Mouse (Mus musculus) lung, postnatal 0 days (tissue): ENCODE data around the gene Itsn2. TPM values are rescaled to one million over a fixed set of nuclear protein-coding genes. Genes with fewer than 3 reads are reported as not detected.
"Not testable (repeated sequence)": the region's sequence is repeated elsewhere in the genome, so short reads cannot be mapped to it uniquely, and the experiment has no call there.

ENCODE experiments used
- ATAC-seq: fragments of 200-750 bp; cut with Nextera tagmentation; 2 replicates; pipeline ENCODE4 v1.8.0; 2017; ENCODE audit warnings: moderate library complexity
- DNase-seq: peaks from one replicate; pipeline ENCODE4 v3.0.0-alpha.2; 2016; ENCODE audit warnings: low spot score
- H3K27ac ChIP-seq: fragments of 300-500 bp; sonication (generic); 2 replicates; pipeline ENCODE4 v1.5.1; 2014; ENCODE audit warnings: antibody characterized with exemption, mild to moderate bottlenecking, low read length, mixed read lengths
- H3K27me3 ChIP-seq: fragments of 300-500 bp; sonication (generic); replicated peaks from 2 replicates; pipeline ENCODE4 v1.6.1; 2014; ENCODE audit warnings: low read length, mixed read lengths; ENCODE audit not compliant: insufficient read depth
- H3K36me3 ChIP-seq: fragments of 300-500 bp; sonication (generic); 2 replicates; pipeline ENCODE4 v1.6.1; 2014; ENCODE audit warnings: low read length, mixed read lengths; ENCODE audit not compliant: insufficient read depth
- H3K4me1 ChIP-seq: fragments of 300-500 bp; sonication (generic); 2 replicates; pipeline ENCODE4 v1.6.1; 2014; ENCODE audit warnings: antibody characterized with exemption, low read depth, low read length, mixed read lengths; ENCODE audit not compliant: insufficient read depth
- H3K4me2 ChIP-seq: fragments of 300-500 bp; sonication (generic); replicated peaks from 2 replicates; pipeline ENCODE4 v1.6.1; 2014; ENCODE audit warnings: low read depth, mild to moderate bottlenecking, low read length, moderate library complexity, mixed read lengths
- H3K4me3 ChIP-seq: fragments of 300-500 bp; sonication (generic); 2 replicates; pipeline ENCODE4 v1.5.1; 2014; ENCODE audit warnings: low read depth, low read length
- H3K9ac ChIP-seq: fragments of 300-500 bp; sonication (generic); replicated peaks from 2 replicates; pipeline ENCODE4 v1.6.1; 2014; ENCODE audit warnings: low read depth, mild to moderate bottlenecking
- H3K9me3 ChIP-seq: fragments of 300-500 bp; sonication (generic); 2 replicates; pipeline ENCODE4 v1.6.1; 2016; ENCODE audit warnings: low read length, mixed read lengths
- CTCF ChIP-seq: IDR thresholded peaks from 2 replicates; pipeline ENCODE4 v1.5.1; 2016; ENCODE audit warnings: antibody characterized with exemption, mild to moderate bottlenecking
- EP300 ChIP-seq: IDR thresholded peaks from 2 replicates; pipeline ENCODE4 v1.6.1; 2016; ENCODE audit warnings: antibody characterized with exemption, mild to moderate bottlenecking, control low read depth
- WGBS: fragments of 180-500 bp; shearing (Covaris S2); extraction: QIAGEN DNeasy Blood & Tissue Kit; methylation state at CpG from one replicate; pipeline ENCODE4 v1.1.7; 2014; 5-methylcytosine and 5-hydroxymethylcytosine counted together
- polyA plus RNA-seq: library from polyadenylated mRNA; unstranded; fragments of >200 nt; fragmentation: Nextera tagmentation; extraction: Ambion mirVana; gene quantifications from 2 replicates; pipeline ENCODE4 v1.2.1, GENCODE M21; 2015

Itsn2 gene
- polyA plus RNA-seq, 1 experiment from 2014 or later = 37.1 TPM

GRCm38 (mm10) chr12:4731629-4732028 lies 139.2 kb downstream of the Itsn2 start:
- ATAC-seq (no peak), DNase-seq (peak; percentile 13)
- 47% methylated on average over 4 of the region's 4 CpGs for WGBS

GRCm38 (mm10) chr12:4732332-4732731 lies 139.9 kb downstream of the Itsn2 start:
- no peaks in the 10 kb centered on the region for H3K27me3 ChIP-seq
- no peak overlapping the region for H3K4me3 ChIP-seq
- no peak for ATAC-seq
- TF ChIP-seq EP300 (no peak), CTCF (no peak)
- H3K9me3 ChIP-seq = no peaks in the 10 kb centered on the region
- DNase-seq = no peak
- no peaks in the 10 kb centered on the region for H3K4me1 ChIP-seq
- H3K4me2 ChIP-seq = no peak overlapping the region
- 45% methylated on average over 4 of the region's 4 CpGs for WGBS
- no peak overlapping the region for H3K9ac ChIP-seq
- H3K27ac ChIP-seq = no peak overlapping the region
- no peaks in the 10 kb centered on the region for H3K36me3 ChIP-seq

More at GRCm38 (mm10) chr12:4731629-4732028, 139.2 kb downstream of the Itsn2 start:
- Histone ChIP-seq H3K4me3 (no peak overlapping the region), H3K27ac (no peak overlapping the region), H3K27me3 (no peaks in the 10 kb centered on the region), H3K36me3 (no peaks in the 10 kb centered on the region), H3K4me2 (no peak overlapping the region), H3K9me3 (no peaks in the 10 kb centered on the region), H3K4me1 (no peaks in the 10 kb centered on the region), H3K9ac (no peak overlapping the region)
- TF ChIP-seq EP300 (no peak), CTCF (no peak)

GRCm38 (mm10) chr12:4738031-4738576 lies 145.7 kb downstream of the Itsn2 start, which contains the start of gene Fam228a:
Gene Fam228a (minus strand): TSS chr12:4738430.
- ATAC-seq = no peak
- 89% methylated on average over 18 of the region's 18 CpGs for WGBS
- no peaks in the 10 kb centered on the region for H3K9me3 ChIP-seq

GRCm38 (mm10) chr12:4740823-4741222 lies 148.4 kb downstream of the Itsn2 start:
- TF ChIP-seq CTCF (no peak), EP300 (no peak)
- Histone ChIP-seq H3K4me2 (no peak overlapping the region), H3K27me3 (no peaks in the 10 kb centered on the region), H3K4me1 (no peaks in the 10 kb centered on the region), H3K9me3 (no peaks in the 10 kb centered on the region), H3K9ac (no peak overlapping the region), H3K36me3 (no peaks in the 10 kb centered on the region), H3K27ac (no peak overlapping the region), H3K4me3 (no peak overlapping the region)
- ATAC-seq = no peak
- no peak for DNase-seq
- WGBS = 53% methylated on average over 7 of the region's 7 CpGs

More at GRCm38 (mm10) chr12:4738031-4738576, 145.7 kb downstream of the Itsn2 start, which contains the start of gene Fam228a:
- Histone ChIP-seq H3K27ac (no peak within 1 kb of the TSS), H3K27me3 (no peaks in the 10 kb centered on the region), H3K4me2 (no peak within 1 kb of the TSS), H3K36me3 (no peaks in the 10 kb centered on the region), H3K4me3 (no peak within 1 kb of the TSS), H3K4me1 (no peaks in the 10 kb centered on the region), H3K9ac (no peak within 1 kb of the TSS)
- TF ChIP-seq EP300 (no peak), CTCF (no peak)
- no peak for DNase-seq

- Histone ChIP-seq H3K4me1 (no peaks in the 10 kb centered on the region), H3K4me3 (no peak overlapping the region), H3K9ac (no peak overlapping the region), H3K27ac (no peak overlapping the region), H3K36me3 (no peaks in the 10 kb centered on the region), H3K9me3 (no peaks in the 10 kb centered on the region), H3K4me2 (no peak overlapping the region), H3K27me3 (no peaks in the 10 kb centered on the region)
- no peak for DNase-seq
- WGBS = 90% methylated on average over 3 of the region's 3 CpGs
- ATAC-seq = no peak
- TF ChIP-seq CTCF (no peak), EP300 (no peak)
These were observed 149.7 kb downstream of the Itsn2 start for GRCm38 (mm10) chr12:4742183-4742582.

GRCm38 (mm10) chr12:4744486-4744885 lies 152.0 kb downstream of the Itsn2 start:
- no peaks in the 10 kb centered on the region for H3K9me3 ChIP-seq
- H3K4me3 ChIP-seq = no peak overlapping the region
- H3K4me1 ChIP-seq = no peaks in the 10 kb centered on the region
- H3K4me2 ChIP-seq = no peak overlapping the region
- ATAC-seq (no peak), DNase-seq (no peak)
- WGBS = 89% methylated on average over 10 of the region's 10 CpGs
- no peak overlapping the region for H3K9ac ChIP-seq
- no peaks in the 10 kb centered on the region for H3K36me3 ChIP-seq
- no peak for TF ChIP-seq EP300
- TF ChIP-seq CTCF = no peak
- H3K27ac ChIP-seq = no peak overlapping the region
- no peaks in the 10 kb centered on the region for H3K27me3 ChIP-seq

- H3K9me3 ChIP-seq, DNase-seq, H3K4me3 ChIP-seq, H3K4me2 ChIP-seq, H3K4me1 ChIP-seq, H3K36me3 ChIP-seq, H3K27me3 ChIP-seq, H3K9ac ChIP-seq, ATAC-seq, H3K27ac ChIP-seq: not testable (repeated sequence)
- 93% methylated on average over 4 of the region's 4 CpGs for WGBS
These were observed 162.0 kb downstream of the Itsn2 start for GRCm38 (mm10) chr12:4754451-4754850.
